Mouse (Mus musculus) cortical plate, adult 2 months (tissue): ENCODE measurements around the gene Hspa4.
"Not testable (repeated sequence)": the region's sequence is repeated elsewhere in the genome, so short reads cannot be mapped to it uniquely, and the experiment has no call there.

Source experiments
- CTCF ChIP-seq: fragments of 200-500 bp; IDR thresholded peaks from 2 replicates; pipeline ENCODE4 v1.5.1; 2011; ENCODE audit warnings: mild to moderate bottlenecking, control low read depth, low read length; ENCODE audit not compliant: insufficient read depth; ENCODE audit errors: extremely low read depth
- POLR2A ChIP-seq: fragments of 200-500 bp; IDR thresholded peaks from 2 replicates; pipeline ENCODE4 v1.6.1; 2011; ENCODE audit warnings: mild to moderate bottlenecking, low read length, control low read depth; ENCODE audit not compliant: insufficient read depth; ENCODE audit errors: extremely low read depth

DNA sequence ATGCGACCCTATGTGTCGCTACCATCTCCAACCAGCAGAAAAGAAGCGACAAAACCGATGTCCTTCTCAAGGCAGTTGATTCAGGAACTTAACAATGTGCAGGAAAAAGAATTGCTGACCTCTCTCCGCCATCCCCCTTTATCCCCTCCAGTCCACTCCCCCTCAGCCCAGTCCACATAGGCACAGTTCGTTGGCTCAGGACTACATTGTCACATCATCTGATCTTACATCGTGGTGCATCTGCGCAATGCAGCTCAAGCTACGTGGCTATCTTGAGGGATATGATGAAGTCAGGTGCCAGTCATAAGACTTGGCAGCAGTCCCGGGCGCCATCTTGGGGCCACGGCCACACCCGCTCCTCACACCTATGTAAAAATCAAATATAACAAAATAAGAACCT is 19.6 kb upstream of the Hspa4 start:
- not testable (repeated sequence) for TF ChIP-seq POLR2A, CTCF
